Mouse (Mus musculus): ENCODE measurements at regions not wholly inside any gene's neighbourhood (a gene's known extent, or its start where the extent isn't known, plus 50 kb on each side); places are given as distances from the start of the nearest gene placed in this dataset.

GRCm38 (mm10) chr9:90408789-90409188 lies 138.2 kb upstream of the Tbc1d2b start:
- Histone ChIP-seq H3K36me3 (ENCODE audit: insufficient read depth, low read length) (no peaks in the 10 kb centered on the region), H3K4me1 (replicated peaks; ENCODE audit: low read depth, low read length) (no peaks in the 10 kb centered on the region), H3K9me3 (ENCODE audit: low read length) (no peaks in the 10 kb centered on the region), H3K27me3 (ENCODE audit: insufficient read depth, low read length) (no peaks in the 10 kb centered on the region), H3K4me3 (replicated peaks; ENCODE audit: low read length) (no peak overlapping the region)
- TF ChIP-seq CTCF (conservative IDR thresholded peaks at IDR 0.05; ENCODE audit: low read length) (no peak), POU5F1 (IDR thresholded peaks at IDR 0.05; ENCODE audit: borderline replicate concordance, low read length) (no peak), NANOG (IDR thresholded peaks at IDR 0.05; ENCODE audit: borderline replicate concordance, low read length) (no peak)

- Histone ChIP-seq H3K27me3 (ENCODE audit: insufficient read depth, low read length) (no peaks in the 10 kb centered on the region), H3K9me3 (ENCODE audit: low read length) (no peaks in the 10 kb centered on the region), H3K36me3 (ENCODE audit: insufficient read depth, low read length) (no peaks in the 10 kb centered on the region), H3K4me3 (replicated peaks; ENCODE audit: low read length) (no peak overlapping the region), H3K4me1 (replicated peaks; ENCODE audit: low read depth, low read length) (no peaks in the 10 kb centered on the region)
- TF ChIP-seq POU5F1 (IDR thresholded peaks at IDR 0.05; ENCODE audit: borderline replicate concordance, low read length) (no peak), CTCF (conservative IDR thresholded peaks at IDR 0.05; ENCODE audit: low read length) (no peak), NANOG (IDR thresholded peaks at IDR 0.05; ENCODE audit: borderline replicate concordance, low read length) (no peak)
Measured at GRCm38 (mm10) chr9:90407573-90407972, 137.0 kb upstream of the Tbc1d2b start.

DNA sequence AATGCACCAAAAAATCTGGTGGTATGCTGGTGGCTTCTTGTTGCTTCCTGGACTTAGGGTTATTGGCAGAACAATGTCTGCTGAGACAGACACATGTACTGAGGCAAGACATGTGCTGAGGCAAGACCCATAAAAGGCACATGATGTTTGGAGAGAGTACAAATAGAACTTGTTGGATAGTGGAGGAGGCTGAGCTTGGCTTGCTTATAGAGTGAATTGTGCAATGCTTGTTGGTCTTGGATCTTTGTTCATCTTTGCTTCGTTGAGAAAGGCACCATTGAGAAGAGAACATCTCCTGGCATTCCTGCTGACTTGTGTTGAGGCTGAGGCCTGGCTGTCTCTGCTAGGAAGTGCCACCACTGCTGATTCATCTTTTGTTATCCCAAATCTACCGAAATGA lies 117.8 kb upstream of the Tbc1d2b start:
- no peaks in the 10 kb centered on the region for H3K27me3 ChIP-seq (ENCODE audit: insufficient read depth, low read length)
- no peak overlapping the region for H3K4me3 ChIP-seq (replicated peaks; ENCODE audit: low read length)
- H3K9me3 ChIP-seq (ENCODE audit: low read length), result no peaks in the 10 kb centered on the region
- no peaks in the 10 kb centered on the region for H3K4me1 ChIP-seq (replicated peaks; ENCODE audit: low read depth, low read length)
- no peak for TF ChIP-seq NANOG (IDR thresholded peaks at IDR 0.05; ENCODE audit: borderline replicate concordance, low read length)
- TF ChIP-seq CTCF (conservative IDR thresholded peaks at IDR 0.05; ENCODE audit: low read length), result no peak
- TF ChIP-seq POU5F1 (IDR thresholded peaks at IDR 0.05; ENCODE audit: borderline replicate concordance, low read length), result no peak
- H3K36me3 ChIP-seq (ENCODE audit: insufficient read depth, low read length), result no peaks in the 10 kb centered on the region

DNA sequence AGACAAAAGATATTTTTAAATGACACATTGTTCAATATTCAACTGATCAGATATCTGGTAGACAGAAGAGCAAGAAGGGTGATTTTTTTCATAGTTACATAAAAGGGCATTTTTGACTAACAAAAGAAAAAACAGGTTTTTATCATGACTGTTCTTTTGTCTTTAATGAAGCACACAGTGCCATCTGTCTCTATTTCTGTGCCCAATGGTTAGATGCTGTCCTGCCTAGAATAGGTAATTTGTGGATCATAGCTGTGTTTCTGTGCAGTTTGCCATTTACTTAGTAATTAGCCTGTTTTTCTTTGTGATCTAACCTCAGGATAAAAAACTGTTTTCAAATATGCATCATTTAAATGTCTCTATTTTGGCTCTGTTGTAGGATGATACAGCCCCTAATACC lies 114.4 kb upstream of the Tbc1d2b start:
- no peak overlapping the region for H3K4me3 ChIP-seq (replicated peaks; ENCODE audit: low read length)
- H3K36me3 ChIP-seq (ENCODE audit: insufficient read depth, low read length), result no peaks in the 10 kb centered on the region
- no peaks in the 10 kb centered on the region for H3K27me3 ChIP-seq (ENCODE audit: insufficient read depth, low read length)
- no peaks in the 10 kb centered on the region for H3K9me3 ChIP-seq (ENCODE audit: low read length)
- H3K4me1 ChIP-seq (replicated peaks; ENCODE audit: low read depth, low read length), result no peaks in the 10 kb centered on the region
- TF ChIP-seq NANOG (IDR thresholded peaks at IDR 0.05; ENCODE audit: borderline replicate concordance, low read length), result no peak
- no peak for TF ChIP-seq POU5F1 (IDR thresholded peaks at IDR 0.05; ENCODE audit: borderline replicate concordance, low read length)
- no peak for TF ChIP-seq CTCF (conservative IDR thresholded peaks at IDR 0.05; ENCODE audit: low read length)

DNA sequence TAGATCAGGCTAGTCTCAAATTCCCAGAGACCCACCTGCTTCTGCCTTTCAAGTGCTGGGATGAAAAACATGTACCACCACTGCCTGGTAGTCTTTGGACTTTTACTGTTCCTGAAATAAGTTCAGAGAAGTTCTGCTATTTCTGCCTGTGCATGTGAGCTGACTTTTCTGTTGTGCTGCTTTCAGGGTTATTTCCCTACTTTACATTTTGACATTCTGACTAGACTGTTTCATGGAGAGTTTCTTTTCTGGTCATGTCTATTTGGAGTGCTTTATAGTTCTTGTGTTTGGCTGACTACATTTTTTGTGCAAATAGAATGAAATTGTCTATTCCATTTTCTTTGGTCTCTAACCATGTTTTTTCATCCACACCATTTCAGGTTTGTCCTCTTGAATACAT lies 109.5 kb upstream of the Tbc1d2b start:
- TF ChIP-seq POU5F1 (IDR thresholded peaks at IDR 0.05; ENCODE audit: borderline replicate concordance, low read length) (no peak), CTCF (conservative IDR thresholded peaks at IDR 0.05; ENCODE audit: low read length) (no peak), NANOG (IDR thresholded peaks at IDR 0.05; ENCODE audit: borderline replicate concordance, low read length) (no peak)

GRCm38 (mm10) chr9:90369568-90369967 lies 99.0 kb upstream of the Tbc1d2b start:
- Histone ChIP-seq H3K4me3 (replicated peaks; ENCODE audit: low read length) (no peak overlapping the region), H3K27me3 (ENCODE audit: insufficient read depth, low read length) (no peaks in the 10 kb centered on the region), H3K36me3 (ENCODE audit: insufficient read depth, low read length) (no peaks in the 10 kb centered on the region), H3K9me3 (ENCODE audit: low read length) (no peaks in the 10 kb centered on the region), H3K4me1 (replicated peaks; ENCODE audit: low read depth, low read length) (no peaks in the 10 kb centered on the region)
- no peak for TF ChIP-seq CTCF (conservative IDR thresholded peaks at IDR 0.05; ENCODE audit: low read length)
- no peak for TF ChIP-seq NANOG (IDR thresholded peaks at IDR 0.05; ENCODE audit: borderline replicate concordance, low read length)
- TF ChIP-seq POU5F1 (IDR thresholded peaks at IDR 0.05; ENCODE audit: borderline replicate concordance, low read length), result no peak

More for the DNA sequence above, 109.5 kb upstream of the Tbc1d2b start:
- H3K4me3 ChIP-seq (replicated peaks; ENCODE audit: low read length), result no peak overlapping the region
- H3K36me3 ChIP-seq (ENCODE audit: insufficient read depth, low read length), result no peaks in the 10 kb centered on the region
- no peaks in the 10 kb centered on the region for H3K27me3 ChIP-seq (ENCODE audit: insufficient read depth, low read length)
- H3K9me3 ChIP-seq (ENCODE audit: low read length), result peaks cover 8% of the 10 kb centered on the region; the same call in 1 of the 2 replicates
- H3K4me1 ChIP-seq (replicated peaks; ENCODE audit: low read depth, low read length), result no peaks in the 10 kb centered on the region

DNA sequence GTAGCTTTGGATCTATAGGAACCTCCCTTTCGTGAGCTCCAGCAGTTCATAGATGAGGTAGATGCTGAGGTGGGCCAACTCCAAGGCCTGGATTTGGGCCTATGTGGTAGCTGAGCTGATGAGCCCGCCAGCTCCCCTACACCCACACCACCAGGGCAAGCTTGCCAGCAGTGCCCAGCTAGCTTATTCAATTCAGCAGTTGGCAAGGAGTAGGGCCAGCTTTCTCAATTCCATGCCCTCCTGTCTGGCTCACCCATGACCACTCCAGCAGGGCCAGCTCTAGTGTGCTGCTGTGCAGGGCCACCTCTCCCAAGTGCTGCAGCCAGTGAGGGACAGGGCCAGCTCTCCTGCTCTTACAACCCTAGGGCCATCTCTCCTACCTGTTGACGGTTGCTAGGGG lies 97.1 kb upstream of the Tbc1d2b start:
- Histone ChIP-seq H3K27me3 (ENCODE audit: insufficient read depth, low read length) (no peaks in the 10 kb centered on the region), H3K36me3 (ENCODE audit: insufficient read depth, low read length) (no peaks in the 10 kb centered on the region), H3K9me3 (ENCODE audit: low read length) (no peaks in the 10 kb centered on the region), H3K4me3 (replicated peaks; ENCODE audit: low read length) (no peak overlapping the region), H3K4me1 (replicated peaks; ENCODE audit: low read depth, low read length) (no peaks in the 10 kb centered on the region)
- TF ChIP-seq CTCF (conservative IDR thresholded peaks at IDR 0.05; ENCODE audit: low read length) (no peak), NANOG (IDR thresholded peaks at IDR 0.05; ENCODE audit: borderline replicate concordance, low read length) (no peak), POU5F1 (IDR thresholded peaks at IDR 0.05; ENCODE audit: borderline replicate concordance, low read length) (no peak)

- TF ChIP-seq POU5F1 (IDR thresholded peaks at IDR 0.05; ENCODE audit: borderline replicate concordance, low read length), result no peak
- no peak for TF ChIP-seq NANOG (IDR thresholded peaks at IDR 0.05; ENCODE audit: borderline replicate concordance, low read length)
- no peak for TF ChIP-seq CTCF (conservative IDR thresholded peaks at IDR 0.05; ENCODE audit: low read length)
- Histone ChIP-seq H3K36me3 (ENCODE audit: insufficient read depth, low read length) (no peaks in the 10 kb centered on the region), H3K4me3 (replicated peaks; ENCODE audit: low read length) (no peak overlapping the region), H3K4me1 (replicated peaks; ENCODE audit: low read depth, low read length) (no peaks in the 10 kb centered on the region), H3K27me3 (ENCODE audit: insufficient read depth, low read length) (no peaks in the 10 kb centered on the region), H3K9me3 (ENCODE audit: low read length) (no peaks in the 10 kb centered on the region)
Measured at GRCm38 (mm10) chr9:90326531-90326930, 55.9 kb upstream of the Tbc1d2b start.
